Mouse (Mus musculus) heart, postnatal 10 days (tissue): Measurements from ENCODE around the gene Ccdc110. TPM values are rescaled to one million over a fixed set of nuclear protein-coding genes. Genes with fewer than 3 reads are reported as not detected.
A peak's percentile ranks its signal among the peaks of the same experiment; 100 is the strongest.

Experiments used
- DNase-seq, 2 experiments: peaks; one replicate each; pipeline ENCODE4 v3.0.0; 2021
- intact Hi-C: fragments of 180-260 bp; cut with DNase I; formaldehyde crosslinking; loops from one replicate; pipeline ENCODE4 v1.15.1; 2025
- total RNA-seq, 2 experiments: library from RNA; stranded (reverse); gene quantifications; 2 replicates each; pipeline ENCODE4 v1.2.3; 2021

Ccdc110 gene
- total RNA-seq, 2 experiments from 2014 or later = not detected

DNA sequence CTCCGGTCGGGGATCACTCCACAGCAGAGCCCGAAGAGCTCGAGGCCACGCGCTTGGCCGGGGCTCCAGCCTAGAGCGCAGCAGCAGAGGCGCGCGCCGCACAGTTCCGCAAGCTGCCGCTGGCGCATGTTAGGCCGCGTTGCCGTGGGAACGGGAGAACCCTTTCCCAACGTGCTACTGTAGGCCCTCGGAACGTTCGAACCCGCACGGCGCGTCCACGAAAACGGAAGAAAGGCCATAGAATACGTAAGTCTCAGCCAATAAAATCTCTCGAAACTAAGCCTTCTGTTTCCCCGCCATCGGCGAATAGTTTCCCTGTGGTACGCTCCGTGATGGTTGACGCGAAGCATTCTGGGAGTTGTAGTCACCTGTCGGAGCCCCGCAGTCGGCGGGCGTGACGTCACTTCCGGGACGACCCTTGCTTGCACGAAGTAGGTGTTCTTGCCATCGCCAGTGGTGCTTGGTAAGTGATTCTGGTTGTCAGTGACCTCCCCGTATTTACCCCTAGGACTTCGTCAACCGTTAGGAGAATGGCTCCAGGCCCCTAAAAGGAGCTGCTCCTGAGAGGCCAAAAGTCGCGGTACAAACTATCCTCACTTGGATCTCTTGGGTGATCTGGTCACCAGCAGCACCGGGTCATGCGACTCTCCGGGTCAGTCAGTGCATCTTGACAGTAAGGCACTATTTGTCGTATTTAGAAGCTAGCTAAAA is 40.9 kb downstream of the Ccdc110 start, which contains the start of the genes 1700029J07Rik and Ufsp2:
1700029J07Rik (minus strand) TSS at position 127 of the 711 bp plus-strand sequence.
Ufsp2 (plus strand) TSS at position 403 of the 711 bp plus-strand sequence.
- intact Hi-C loops = no loop called here
- peak; percentile 98 to 99 for DNase-seq

GRCm38 (mm10) chr8:45975837-45976468 is 41.5 kb downstream of the Ccdc110 start:
- intact Hi-C loops = no loop called here
- no peak for DNase-seq

DNA sequence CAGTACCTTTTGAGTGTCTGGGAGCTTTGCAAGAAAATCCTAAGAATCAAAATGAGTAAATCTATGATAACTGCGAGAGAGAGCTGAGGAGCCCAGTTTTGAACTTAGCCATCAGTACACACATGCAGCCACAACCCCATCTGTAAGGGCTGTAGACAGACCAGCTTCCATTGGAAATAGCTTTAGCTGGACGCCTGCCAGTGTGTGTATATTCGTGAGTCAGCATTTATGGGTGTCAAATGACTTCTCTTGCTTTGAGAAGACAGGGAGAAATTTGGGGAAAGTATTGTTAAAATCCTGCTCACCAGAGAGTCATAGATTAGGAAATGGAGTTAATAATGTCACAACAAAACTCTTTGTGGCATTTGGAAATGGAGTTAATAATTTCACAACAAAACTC is 52.2 kb downstream of the Ccdc110 start:
- DNase-seq = no peak
- intact Hi-C loops = no loop called here

- DNase-seq = no peak
- intact Hi-C loops = no loop called here
Observed at GRCm38 (mm10) chr8:45988189-45988588, 53.8 kb downstream of the Ccdc110 start.

DNA sequence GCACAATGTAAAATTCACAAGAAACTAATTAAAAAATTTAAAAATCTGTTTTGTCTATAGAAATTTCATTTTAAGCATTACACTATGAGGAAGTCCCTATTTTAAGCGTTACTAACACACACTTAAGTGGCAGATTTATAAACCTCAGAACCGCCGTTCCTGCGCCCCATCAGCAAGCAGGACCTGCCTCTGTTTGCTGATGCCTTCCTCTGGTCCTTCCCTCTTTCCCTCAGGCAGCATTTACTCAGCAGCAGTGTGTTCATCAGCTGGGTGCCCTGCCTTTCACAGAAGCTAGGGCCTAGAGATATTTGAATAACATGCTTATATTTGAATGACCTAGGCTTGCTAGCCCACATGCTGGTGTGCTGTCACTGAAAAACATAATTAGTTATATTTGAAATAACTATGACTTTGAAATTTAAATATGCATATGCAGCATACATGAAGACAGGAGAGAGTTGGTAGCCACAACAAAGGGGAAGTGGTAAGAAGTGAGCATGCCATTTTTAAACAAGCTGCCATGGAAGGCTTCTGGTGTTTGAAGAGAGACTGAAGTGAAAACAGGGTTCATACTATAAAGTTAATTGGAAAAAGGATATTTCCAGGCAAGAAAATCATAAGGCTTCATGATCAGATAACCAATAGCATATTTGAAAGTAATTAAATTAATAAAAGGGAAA is 56.4 kb downstream of the Ccdc110 start:
- DNase-seq = no peak
- intact Hi-C loops = no loop called here

Other genes with a start within 250 kb of the Ccdc110 start
- gene Pdlim3, start 49.2 kb upstream of the Ccdc110 start, total RNA-seq = 10 to 100 TPM; 48.2 to 70.9 TPM
- under 1 TPM; 0.53 to 0.97 TPM for gene 1700029J07Rik, start 40.6 kb downstream of the Ccdc110 start, total RNA-seq
- gene Ufsp2, start 40.9 kb downstream of the Ccdc110 start, total RNA-seq = 10 to 100 TPM; 29.9 to 40.9 TPM
- gene Lrp2bp, start 64.7 kb downstream of the Ccdc110 start, total RNA-seq = 1 to 10 TPM in 1 of 2 experiments, under 1 TPM in 1; 0.86 to 1.2 TPM
- gene Ankrd37, start 71.1 kb downstream of the Ccdc110 start, total RNA-seq = 1 to 10 TPM; 8.8 to 9.8 TPM
- 10 to 100 TPM; 13.4 to 16.5 TPM for gene Cfap97, start 217.2 kb downstream of the Ccdc110 start, total RNA-seq
- gene Snx25, start 217.5 kb downstream of the Ccdc110 start, total RNA-seq = 10 to 100 TPM; 13.2 to 13.7 TPM